Comparison of ENCODE assay signal across 23 mouse cellular contexts in genomic region chr8:106924057-106924456, GRCm38 (mm10). TPM values are rescaled to one million over a fixed set of nuclear protein-coding genes. Genes with fewer than 3 reads are reported as not detected.
A peak's percentile ranks its signal among the peaks of the same experiment; 100 is the strongest.
DNase-seq lines count a peak whose midpoint lies in the region; ATAC-seq and TF ChIP-seq lines count a peak whose summit lies in the region.
"Had no signal": no experiment of that assay in that cellular context is flagged by ENCODE, and none has a peak within 500 bp of the region (broad histone marks: within the 10 kb centered on the region; RNA-seq: fewer than 3 reads in every experiment).

No protein-coding gene starts in this region.

- TF ChIP-seq CTCF in intestine, postnatal 0 days (IDR thresholded peaks at IDR 0.05; ENCODE audit: low read depth) = no peak
- TF ChIP-seq CTCF in stomach, postnatal 0 days (IDR thresholded peaks at IDR 0.05; ENCODE audit: low read depth) = no peak

- H3K9ac ChIP-seq in intestine, embryonic 15.5 days = no peak overlapping the region
- no peak overlapping the region for H3K9ac ChIP-seq in intestine, postnatal 0 days (ENCODE audit: low read depth, low read length)
- no peak overlapping the region for H3K9ac ChIP-seq in lung, embryonic 16.5 days (ENCODE audit: low read length)
- no peak overlapping the region for H3K9ac ChIP-seq in embryonic facial prominence, embryonic 15.5 days
- H3K9ac ChIP-seq in stomach, postnatal 0 days (ENCODE audit: low read length) = no peak overlapping the region
- no peak overlapping the region for H3K9ac ChIP-seq in hindbrain, embryonic 16.5 days (ENCODE audit: low read depth, low read length)
- H3K9ac ChIP-seq: forebrain, embryonic 13.5 days; hindbrain, embryonic 13.5 days; liver, embryonic 15.5 days; midbrain, embryonic 13.5 days had no signal

- 0 out of 2 replicates have a peak, but pooled peaks cover under 1% of the 10 kb centered on the region for H3K4me1 ChIP-seq in intestine, embryonic 15.5 days (replicated peaks)
- H3K4me1 ChIP-seq in intestine, postnatal 0 days (replicated peaks; ENCODE audit: control insufficient read depth, insufficient read depth, low read length) = no peaks in the 10 kb centered on the region
- peaks cover 4% of the 10 kb centered on the region; the same call in 1 of the 2 replicates for H3K4me1 ChIP-seq in lung, embryonic 16.5 days (replicated peaks; ENCODE audit: control insufficient read depth, insufficient read depth, low read length)
- H3K4me1 ChIP-seq in embryonic facial prominence, embryonic 15.5 days = 0 out of 2 replicates have a peak, but pooled peaks cover 7% of the 10 kb centered on the region
- 0 out of 2 replicates have a peak, but pooled peaks cover 5% of the 10 kb centered on the region for H3K4me1 ChIP-seq in stomach, postnatal 0 days (replicated peaks; ENCODE audit: control insufficient read depth, insufficient read depth)
- H3K4me1 ChIP-seq in hindbrain, embryonic 16.5 days (ENCODE audit: control insufficient read depth, insufficient read depth, low read depth, low read length) = no peaks in the 10 kb centered on the region
- H3K4me1 ChIP-seq: hindbrain, embryonic 13.5 days; liver, embryonic 15.5 days; megakaryocyte, embryonic 14.5 days; midbrain, embryonic 13.5 days had no signal

- H3K9me3 ChIP-seq in intestine, embryonic 15.5 days = no peaks in the 10 kb centered on the region
- no peaks in the 10 kb centered on the region for H3K9me3 ChIP-seq in intestine, postnatal 0 days (ENCODE audit: control insufficient read depth)
- no peaks in the 10 kb centered on the region for H3K9me3 ChIP-seq in lung, embryonic 16.5 days (ENCODE audit: control insufficient read depth, low read length)
- H3K9me3 ChIP-seq in embryonic facial prominence, embryonic 15.5 days (replicated peaks) = no peaks in the 10 kb centered on the region
- H3K9me3 ChIP-seq in stomach, postnatal 0 days (ENCODE audit: control insufficient read depth, low read length) = no peaks in the 10 kb centered on the region
- no peaks in the 10 kb centered on the region for H3K9me3 ChIP-seq in hindbrain, embryonic 16.5 days (ENCODE audit: control insufficient read depth, low read length)
- H3K9me3 ChIP-seq: forebrain, embryonic 13.5 days; hindbrain, embryonic 13.5 days; liver, embryonic 15.5 days; midbrain, embryonic 13.5 days had no signal

- H3K27ac ChIP-seq in intestine, embryonic 15.5 days = 0 out of 2 replicates have a peak overlapping the region, but pooled peaks have one; percentile 44
- H3K27ac ChIP-seq in intestine, postnatal 0 days (ENCODE audit: low read depth, low read length) = no peak overlapping the region
- peak overlapping the region; percentile 37; the same call in 1 of the 2 replicates for H3K27ac ChIP-seq in lung, embryonic 16.5 days (ENCODE audit: low read length)
- H3K27ac ChIP-seq in embryonic facial prominence, embryonic 15.5 days (replicated peaks) = peak overlapping the region; percentile 70; the same call in 1 of the 2 replicates
- H3K27ac ChIP-seq in stomach, postnatal 0 days (replicated peaks) = peak overlapping the region; percentile 74
- no peak overlapping the region for H3K27ac ChIP-seq in hindbrain, embryonic 16.5 days (ENCODE audit: low read depth, low read length)
- H3K27ac ChIP-seq: forebrain, embryonic 13.5 days; hindbrain, embryonic 13.5 days; liver, embryonic 15.5 days; midbrain, embryonic 13.5 days had no signal

- no peak for ATAC-seq in intestine, embryonic 15.5 days
- no peak for ATAC-seq in intestine, postnatal 0 days
- ATAC-seq in lung, embryonic 16.5 days (ENCODE audit: low read depth) = no peak
- no peak for ATAC-seq in embryonic facial prominence, embryonic 15.5 days (ENCODE audit: insufficient number of reproducible peaks, low FRiP score, low TSS enrichment, low read depth)
- ATAC-seq in stomach, postnatal 0 days (ENCODE audit: low FRiP score, low TSS enrichment) = no peak
- ATAC-seq in hindbrain, embryonic 16.5 days = no peak
- ATAC-seq: forebrain, embryonic 13.5 days; inflammation-experienced regulatory T-cells, adult 6 months; midbrain, embryonic 13.5 days had no signal

- peaks cover 18% of the 10 kb centered on the region for H3K36me3 ChIP-seq in intestine, embryonic 15.5 days
- H3K36me3 ChIP-seq in intestine, postnatal 0 days (ENCODE audit: control insufficient read depth, insufficient read depth) = peaks cover 15% of the 10 kb centered on the region
- peaks cover 26% of the 10 kb centered on the region for H3K36me3 ChIP-seq in lung, embryonic 16.5 days (ENCODE audit: control insufficient read depth, insufficient read depth, low read length)
- peaks cover 36% of the 10 kb centered on the region for H3K36me3 ChIP-seq in embryonic facial prominence, embryonic 15.5 days
- peaks cover 10% of the 10 kb centered on the region for H3K36me3 ChIP-seq in stomach, postnatal 0 days (ENCODE audit: control insufficient read depth, insufficient read depth, low read length)
- H3K36me3 ChIP-seq in hindbrain, embryonic 16.5 days (ENCODE audit: control insufficient read depth, insufficient read depth, low read length) = peaks cover 22% of the 10 kb centered on the region

- no peaks in the 10 kb centered on the region for H3K27me3 ChIP-seq in intestine, embryonic 15.5 days (replicated peaks)
- no peaks in the 10 kb centered on the region for H3K27me3 ChIP-seq in intestine, postnatal 0 days (replicated peaks; ENCODE audit: control insufficient read depth, insufficient read depth, low read length)
- no peaks in the 10 kb centered on the region for H3K27me3 ChIP-seq in lung, embryonic 16.5 days (ENCODE audit: control insufficient read depth, insufficient read depth, low read depth, low read length)
- H3K27me3 ChIP-seq in embryonic facial prominence, embryonic 15.5 days = no peaks in the 10 kb centered on the region
- no peaks in the 10 kb centered on the region for H3K27me3 ChIP-seq in stomach, postnatal 0 days (ENCODE audit: control insufficient read depth, insufficient read depth, low read length)
- H3K27me3 ChIP-seq in hindbrain, embryonic 16.5 days (replicated peaks; ENCODE audit: control insufficient read depth, insufficient read depth, low read length) = no peaks in the 10 kb centered on the region
- H3K27me3 ChIP-seq: forebrain, embryonic 13.5 days; hindbrain, embryonic 13.5 days; liver, embryonic 15.5 days; midbrain, embryonic 13.5 days had no signal

- no peak overlapping the region for H3K4me3 ChIP-seq in intestine, embryonic 15.5 days (replicated peaks)
- no peak overlapping the region for H3K4me3 ChIP-seq in intestine, postnatal 0 days (ENCODE audit: low read depth, low read length)
- H3K4me3 ChIP-seq in lung, embryonic 16.5 days (ENCODE audit: low read length) = no peak overlapping the region
- H3K4me3 ChIP-seq in embryonic facial prominence, embryonic 15.5 days (replicated peaks) = no peak overlapping the region
- H3K4me3 ChIP-seq in stomach, postnatal 0 days (ENCODE audit: low read depth, low read length) = no peak overlapping the region
- no peak overlapping the region for H3K4me3 ChIP-seq in hindbrain, embryonic 16.5 days (ENCODE audit: low read length)
- H3K4me3 ChIP-seq: forebrain, embryonic 13.5 days; hindbrain, embryonic 13.5 days; left cerebral cortex, adult 2 months; liver, embryonic 15.5 days; megakaryocyte, embryonic 14.5 days; midbrain, embryonic 13.5 days had no signal

- no peak overlapping the region for H3K4me2 ChIP-seq in intestine, embryonic 15.5 days (replicated peaks)
- H3K4me2 ChIP-seq in intestine, postnatal 0 days (replicated peaks; ENCODE audit: low read depth) = no peak overlapping the region
- H3K4me2 ChIP-seq in lung, embryonic 16.5 days (ENCODE audit: low read depth, low read length) = no peak overlapping the region
- H3K4me2 ChIP-seq in embryonic facial prominence, embryonic 15.5 days (replicated peaks) = no peak overlapping the region
- no peak overlapping the region for H3K4me2 ChIP-seq in stomach, postnatal 0 days (replicated peaks; ENCODE audit: low read depth)
- no peak overlapping the region for H3K4me2 ChIP-seq in hindbrain, embryonic 16.5 days (ENCODE audit: low read length)
- H3K4me2 ChIP-seq: forebrain, embryonic 13.5 days; hindbrain, embryonic 13.5 days; liver, embryonic 15.5 days; midbrain, embryonic 13.5 days had no signal

- TF ChIP-seq EP300 in stomach, postnatal 0 days (optimal IDR thresholded peaks at IDR 0.05) = no peak

- no peak for DNase-seq in lung, adult 18-20 months
- no peak for DNase-seq in stomach, postnatal 0 days (ENCODE audit: low spot score)
- no peak for DNase-seq in layer of hippocampus, adult 18-20 months (ENCODE audit: low spot score in 2 of 2)
- DNase-seq: cerebellum, adult 2 months; cerebellum, postnatal 25 days; embryo, embryonic 11 days; heart, postnatal 36 days; kidney, adult 9 months; kidney, postnatal 36 days; liver; thymus, postnatal 14 days had no signal

- 88% methylated on average over 4 of the region's 4 CpGs for whole genome bisulfite sequencing in intestine, embryonic 15.5 days
- WGBS in intestine, postnatal 0 days = 77% methylated on average over 4 of the region's 4 CpGs
- WGBS in lung, embryonic 16.5 days = 78% methylated on average over 4 of the region's 4 CpGs
- 82% methylated on average over 4 of the region's 4 CpGs for WGBS in embryonic facial prominence, embryonic 15.5 days
- 81% methylated on average over 4 of the region's 4 CpGs for WGBS in stomach, postnatal 0 days
- WGBS in hindbrain, embryonic 16.5 days = 89% methylated on average over 4 of the region's 4 CpGs

RNA-seq across cellular contexts. Expression of gene Sntb2, which starts 11.5 kb away (rescaled TPM):
- polyA plus RNA-seq in intestine, embryonic 15.5 days (2015; fragmentation: Nextera tagmentation; extraction: Ambion mirVana) = 11.3 and 11.4 TPM in 2 replicates
- 8.3 and 10.0 TPM in 2 replicates for polyA plus RNA-seq in intestine, postnatal 0 days (2015; fragmentation: Nextera tagmentation; extraction: Ambion mirVana)
- polyA plus RNA-seq in lung, embryonic 16.5 days (2015; fragmentation: Nextera tagmentation; extraction: Ambion mirVana) = 15.0 and 15.7 TPM in 2 replicates
- polyA plus RNA-seq in embryonic facial prominence, embryonic 15.5 days (2015; fragmentation: Nextera tagmentation; extraction: Ambion mirVana) = 18.3 and 21.6 TPM in 2 replicates
- 9.1 and 10.2 TPM in 2 replicates for polyA plus RNA-seq in stomach, postnatal 0 days (2015; fragmentation: Nextera tagmentation; extraction: Ambion mirVana)
- 4.7 and 4.9 TPM in 2 replicates for polyA plus RNA-seq in hindbrain, embryonic 16.5 days (2015; fragmentation: Nextera tagmentation; extraction: Ambion mirVana)
- total RNA-seq in layer of hippocampus, adult 18-20 months (2021) = 10 to 100 TPM; 22.6 to 26.3 TPM

RNA-seq across cellular contexts. Expression of gene Utp4, which starts 30.6 kb away (rescaled TPM):
- 67.1 and 71.1 TPM in 2 replicates for polyA plus RNA-seq in intestine, embryonic 15.5 days (2015; fragmentation: Nextera tagmentation; extraction: Ambion mirVana)
- polyA plus RNA-seq in intestine, postnatal 0 days (2015; fragmentation: Nextera tagmentation; extraction: Ambion mirVana) = 22.8 and 25.1 TPM in 2 replicates
- 54.4 and 59.7 TPM in 2 replicates for polyA plus RNA-seq in lung, embryonic 16.5 days (2015; fragmentation: Nextera tagmentation; extraction: Ambion mirVana)
- polyA plus RNA-seq in embryonic facial prominence, embryonic 15.5 days (2015; fragmentation: Nextera tagmentation; extraction: Ambion mirVana) = 59.7 and 60.5 TPM in 2 replicates
- 30.4 and 33.7 TPM in 2 replicates for polyA plus RNA-seq in stomach, postnatal 0 days (2015; fragmentation: Nextera tagmentation; extraction: Ambion mirVana)
- polyA plus RNA-seq in hindbrain, embryonic 16.5 days (2015; fragmentation: Nextera tagmentation; extraction: Ambion mirVana) = 42.2 and 44.6 TPM in 2 replicates
- total RNA-seq in layer of hippocampus, adult 18-20 months (2021) = 10 to 100 TPM; 43.3 to 45.1 TPM

RNA-seq across cellular contexts. Expression of gene Has3, which starts 54.0 kb away (rescaled TPM):
- polyA plus RNA-seq in intestine, embryonic 15.5 days (2015; fragmentation: Nextera tagmentation; extraction: Ambion mirVana) = 0.10 and 0.18 TPM in 2 replicates
- polyA plus RNA-seq in intestine, postnatal 0 days (2015; fragmentation: Nextera tagmentation; extraction: Ambion mirVana) = 0.07 and 0.14 TPM in 2 replicates
- 0.23 and 0.24 TPM in 2 replicates for polyA plus RNA-seq in lung, embryonic 16.5 days (2015; fragmentation: Nextera tagmentation; extraction: Ambion mirVana)
- 1.3 TPM in 2 replicates for polyA plus RNA-seq in embryonic facial prominence, embryonic 15.5 days (2015; fragmentation: Nextera tagmentation; extraction: Ambion mirVana)
- polyA plus RNA-seq in stomach, postnatal 0 days (2015; fragmentation: Nextera tagmentation; extraction: Ambion mirVana) = 0.28 and 0.40 TPM in 2 replicates
- polyA plus RNA-seq in hindbrain, embryonic 16.5 days (2015; fragmentation: Nextera tagmentation; extraction: Ambion mirVana) = 1.2 and 1.6 TPM in 2 replicates
- total RNA-seq in layer of hippocampus, adult 18-20 months (2021) = 1 to 10 TPM; 1.7 TPM

Comparison
In these comparisons a context has a peak if more than half of its experiments do, and no peak if none do; other contexts are left out.
1. H3K27ac ChIP-seq: peak in intestine, embryonic 15.5 days (single experiment), lung, embryonic 16.5 days (single experiment), embryonic facial prominence, embryonic 15.5 days (single experiment) and stomach, postnatal 0 days (single experiment); none in intestine, postnatal 0 days (single experiment) and hindbrain, embryonic 16.5 days (single experiment).